Mouse (Mus musculus): ENCODE measurements around the gene Tmem164. TPM values are rescaled to one million over a fixed set of nuclear protein-coding genes. Genes with fewer than 3 reads are reported as not detected.
A peak's percentile ranks its signal among the peaks of the same experiment; 100 is the strongest.

The Tmem164 gene
- total RNA-seq, 4 experiments from 2014 or later = 30.6 to 58.6 (median 43.1) TPM

DNA sequence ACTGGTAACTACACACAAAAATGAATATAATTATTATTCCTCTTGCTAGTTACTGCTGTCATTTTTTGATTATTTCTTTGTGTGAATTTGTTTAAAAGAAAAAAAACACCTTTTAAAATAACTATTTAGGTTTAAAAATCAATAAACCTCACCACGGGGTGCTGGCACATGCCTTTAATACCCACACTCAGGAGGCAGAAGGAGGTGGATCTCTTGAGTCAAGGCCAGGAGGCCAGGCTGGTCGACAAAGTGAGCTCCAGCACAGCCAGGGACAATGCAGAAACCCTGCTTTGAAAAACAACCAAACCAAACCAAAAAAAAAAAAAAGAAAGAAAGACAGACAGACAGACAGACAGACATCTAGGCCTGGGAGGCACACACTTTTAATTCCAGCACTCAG lies 12.1 kb downstream of the Tmem164 start:
- no peak for DNase-seq

GRCm38 (mm10) chrX:142694338-142694737 lies 13.1 kb downstream of the Tmem164 start:
- no peak for DNase-seq

GRCm38 (mm10) chrX:142694856-142695255 lies 13.7 kb downstream of the Tmem164 start:
- no peak for DNase-seq

DNA sequence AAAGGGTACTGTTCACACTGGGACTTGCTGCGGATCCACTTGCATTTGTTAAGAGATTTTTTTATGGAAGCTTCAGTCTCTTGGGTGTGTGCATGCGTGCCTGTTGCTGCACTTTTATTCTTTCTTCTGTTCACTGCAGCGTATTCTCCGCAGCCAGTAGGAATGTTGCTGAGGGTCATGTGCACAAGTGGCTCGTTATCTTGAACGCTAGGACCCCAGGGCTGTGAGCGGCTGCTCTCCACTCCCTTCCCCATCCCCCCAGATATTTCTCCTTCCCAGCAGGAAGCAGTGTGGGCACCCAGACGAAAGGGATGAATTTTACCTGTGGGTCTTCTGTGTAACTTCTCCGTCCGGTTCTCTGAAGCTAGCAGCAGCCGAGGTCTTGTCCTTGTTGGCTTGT lies 15.6 kb downstream of the Tmem164 start:
- no peak for DNase-seq

GRCm38 (mm10) chrX:142697545-142698204 lies 16.5 kb downstream of the Tmem164 start:
- no peak for DNase-seq

DNA sequence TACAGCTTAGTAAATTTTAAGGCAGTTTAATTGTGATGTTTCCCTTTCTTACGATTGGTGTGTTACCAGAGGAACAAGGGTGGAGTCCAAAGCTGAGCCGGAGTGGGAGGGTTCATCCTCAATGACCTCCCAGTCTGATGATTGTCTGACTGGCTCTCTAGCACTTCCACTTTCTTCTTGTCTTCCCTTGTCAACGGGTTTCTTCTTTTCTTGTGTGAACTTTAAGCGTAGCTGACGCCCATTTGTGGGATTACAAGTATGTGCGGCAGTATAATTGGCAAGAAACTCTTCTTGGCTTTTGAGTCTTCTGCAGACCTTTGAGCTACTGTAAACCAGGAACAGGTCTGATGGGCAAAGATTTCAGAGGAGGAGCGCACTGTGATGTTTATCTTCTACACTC lies 17.0 kb downstream of the Tmem164 start:
- DNase-seq = no peak

DNA sequence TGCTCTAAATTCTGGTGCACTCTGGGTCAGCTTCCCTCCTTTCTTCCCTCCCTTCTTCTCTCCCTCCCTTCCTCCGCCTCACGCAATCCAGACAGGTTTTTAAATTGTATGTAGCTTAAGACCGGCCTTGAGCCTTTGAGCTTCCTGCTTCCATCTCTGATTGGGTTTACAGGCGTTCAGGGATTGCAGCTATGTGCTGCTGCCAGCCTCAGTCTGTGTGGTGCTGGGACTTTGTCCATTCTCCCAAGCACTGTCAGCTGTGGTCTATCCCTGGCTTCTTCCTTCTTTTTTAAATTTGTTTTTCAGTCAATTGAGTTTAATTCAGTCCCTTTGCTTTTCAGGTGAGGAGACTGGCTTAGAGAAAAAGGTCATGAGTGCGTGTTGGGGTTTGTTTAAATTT lies 20.9 kb downstream of the Tmem164 start:
- DNase-seq = no peak

- DNase-seq = no peak
Measured at GRCm38 (mm10) chrX:142702566-142702965, 21.4 kb downstream of the Tmem164 start.

- no peak for DNase-seq
Measured at GRCm38 (mm10) chrX:142703953-142704352, 22.7 kb downstream of the Tmem164 start.

DNA sequence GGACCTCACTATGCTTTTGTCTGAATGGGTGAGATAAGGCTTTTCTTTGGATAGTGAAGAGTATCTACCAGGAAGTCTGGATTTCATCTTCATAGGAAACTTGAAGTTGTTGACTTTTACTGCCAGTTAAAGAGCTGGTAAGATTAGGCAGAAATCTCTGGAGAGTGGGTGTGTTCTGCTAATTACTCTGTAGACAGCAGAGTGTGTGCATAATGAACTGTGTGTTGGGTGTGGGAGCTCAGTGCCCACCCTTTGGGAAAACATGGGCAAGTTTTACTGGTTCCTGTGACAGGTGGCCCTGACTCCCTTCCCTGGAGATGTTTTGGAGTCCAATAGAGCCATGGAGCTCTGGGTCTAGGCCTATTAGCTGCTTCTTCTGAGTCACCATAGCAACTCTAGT lies 27.1 kb downstream of the Tmem164 start:
- DNase-seq = no peak

DNA sequence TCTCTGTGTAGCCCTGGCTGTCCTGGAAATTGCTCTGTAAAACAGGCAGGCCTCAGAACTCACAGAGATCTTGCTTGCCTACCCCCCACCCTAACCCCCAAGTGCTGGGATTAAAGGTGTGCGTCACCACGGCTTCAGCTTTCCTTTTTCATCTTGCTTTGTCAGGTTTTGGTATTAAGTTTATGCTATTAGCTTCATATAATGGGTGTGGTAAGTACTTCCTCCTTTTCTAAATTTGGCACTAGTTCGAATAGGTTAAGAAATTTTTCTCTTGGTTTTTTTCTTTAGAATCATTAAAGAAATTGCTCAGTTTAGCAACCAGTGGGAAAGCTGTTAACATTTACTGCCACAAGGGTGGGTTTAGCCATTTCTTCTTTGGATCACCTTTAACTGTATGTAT lies 34.8 kb downstream of the Tmem164 start:
- no peak for DNase-seq

- no peak for DNase-seq
Measured at GRCm38 (mm10) chrX:142717958-142718478, 36.8 kb downstream of the Tmem164 start.

DNA sequence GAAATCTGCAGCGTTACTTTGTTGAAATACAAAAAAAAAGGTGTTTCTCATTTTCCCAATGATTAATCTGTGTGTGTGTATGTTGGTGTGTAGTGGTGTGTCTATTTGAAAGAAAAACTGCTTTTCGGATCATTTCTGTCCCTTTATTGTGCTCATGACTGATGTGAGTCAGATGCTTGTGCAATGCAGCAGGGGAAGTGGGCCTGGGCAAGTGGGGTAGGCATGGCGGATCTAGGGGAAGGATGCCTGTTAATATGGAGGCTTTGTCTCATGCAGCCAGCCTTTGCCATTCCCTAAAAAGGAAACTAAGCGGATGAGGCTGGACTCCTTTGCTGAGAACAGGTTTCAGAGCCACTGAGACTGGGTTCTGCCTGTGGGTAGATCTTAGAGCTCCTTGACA lies 37.6 kb downstream of the Tmem164 start:
- no peak for DNase-seq

DNA sequence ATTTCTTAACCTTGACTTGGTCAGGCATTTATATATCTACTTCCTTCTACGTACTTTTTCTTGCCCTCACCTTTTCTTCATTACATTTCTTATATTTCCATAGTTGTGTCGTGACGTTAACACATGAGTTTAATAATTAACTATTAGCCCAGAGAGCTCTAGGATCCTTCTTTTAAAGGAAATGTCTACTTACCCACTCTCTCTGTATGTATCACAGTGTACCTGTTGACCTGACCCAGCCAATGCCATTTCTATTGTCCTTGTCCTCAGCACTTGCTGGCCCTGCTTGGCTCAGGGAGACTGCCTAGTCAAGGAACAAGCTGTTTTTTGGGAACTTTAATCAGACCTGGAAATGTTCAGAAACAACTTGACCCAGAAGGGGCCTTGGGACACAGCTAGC lies 40.7 kb downstream of the Tmem164 start:
- DNase-seq = no peak

GRCm38 (mm10) chrX:142724203-142724602 lies 43.0 kb downstream of the Tmem164 start:
- no peak for DNase-seq

DNA sequence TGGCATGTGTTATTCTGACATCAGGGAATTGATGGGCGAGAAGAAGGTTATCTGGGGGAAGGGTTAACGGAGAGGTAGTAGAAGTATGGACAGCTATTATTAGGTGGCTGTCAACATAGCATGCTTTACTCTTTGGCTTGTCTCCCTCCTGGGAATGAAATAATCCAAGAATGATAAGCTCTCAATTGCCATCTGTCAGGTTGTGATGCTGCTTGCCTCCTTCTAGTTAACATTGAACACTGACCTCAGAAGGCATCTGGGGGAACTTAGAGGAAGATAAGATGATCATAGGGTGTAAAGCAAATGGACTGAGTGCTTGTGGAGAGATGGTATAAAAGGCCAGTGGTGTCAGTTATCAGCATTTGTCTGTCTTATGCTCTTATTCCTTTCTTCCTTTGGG lies 44.4 kb downstream of the Tmem164 start:
- no peak for DNase-seq

GRCm38 (mm10) chrX:142726311-142726710 lies 45.1 kb downstream of the Tmem164 start:
- DNase-seq = no peak

DNA sequence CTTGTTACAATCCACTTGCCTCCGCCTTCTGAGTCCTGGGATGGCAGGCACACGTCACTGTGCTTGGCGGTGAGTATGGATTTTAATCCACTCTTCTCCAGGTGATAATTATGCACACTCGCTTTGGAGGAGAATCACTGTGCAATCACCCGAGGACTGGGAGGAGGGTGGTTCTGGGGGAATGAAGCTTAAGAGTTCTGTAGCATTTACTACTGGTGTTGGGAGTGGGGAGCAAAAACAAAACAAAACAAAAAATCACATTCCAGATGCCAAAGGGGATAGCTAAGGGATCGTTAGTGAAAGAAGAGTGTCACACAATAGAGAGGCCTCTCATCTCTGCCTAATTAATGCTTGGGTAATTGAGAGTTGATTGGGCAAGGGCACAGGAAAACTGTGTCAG lies 46.6 kb downstream of the Tmem164 start:
- no peak for DNase-seq

GRCm38 (mm10) chrX:142729040-142729439 lies 47.8 kb downstream of the Tmem164 start:
- no peak for DNase-seq

DNA sequence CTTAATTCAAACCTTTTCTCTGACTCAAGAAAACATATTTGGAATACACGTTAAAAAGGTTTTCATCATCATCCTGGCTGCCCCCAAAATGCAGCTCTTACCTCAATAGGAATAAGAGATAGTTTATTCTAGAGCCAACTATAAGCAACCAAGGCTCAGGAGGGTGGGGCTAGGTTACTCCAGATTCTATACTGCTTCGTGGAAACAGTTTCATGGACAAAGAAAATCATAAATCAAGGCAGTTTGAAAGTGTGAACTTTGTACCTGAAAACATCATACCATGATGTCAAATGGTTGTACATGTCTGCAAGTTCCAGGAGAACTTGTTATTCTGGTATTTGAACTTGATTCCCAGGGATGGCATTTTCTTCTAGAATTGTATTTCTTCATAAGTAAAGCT lies 48.3 kb downstream of the Tmem164 start:
- no peak for DNase-seq

- DNase-seq = no peak
Measured at GRCm38 (mm10) chrX:142737099-142737498, 55.9 kb downstream of the Tmem164 start.

- DNase-seq = peak; percentile 37
Measured at GRCm38 (mm10) chrX:142737719-142738118, 56.5 kb downstream of the Tmem164 start.

DNA sequence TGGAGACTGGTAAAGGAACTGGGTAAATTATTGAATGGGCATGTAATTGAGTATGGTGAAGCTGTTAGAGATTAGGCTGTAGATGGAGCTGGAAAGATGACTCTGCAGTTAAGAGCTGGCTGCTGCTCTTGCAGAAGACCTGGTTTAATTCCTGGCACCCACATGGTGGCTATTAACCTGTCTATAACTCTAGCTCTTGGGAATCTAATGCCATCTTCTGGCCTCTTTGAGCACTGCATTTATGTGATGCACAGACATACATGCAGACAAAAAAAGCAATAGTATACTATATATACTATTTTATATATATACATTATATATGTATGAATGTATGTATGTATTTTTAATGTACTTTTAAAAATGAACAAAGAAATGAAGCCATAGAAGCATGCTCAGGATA lies 66.2 kb downstream of the Tmem164 start:
- no peak for DNase-seq

DNA sequence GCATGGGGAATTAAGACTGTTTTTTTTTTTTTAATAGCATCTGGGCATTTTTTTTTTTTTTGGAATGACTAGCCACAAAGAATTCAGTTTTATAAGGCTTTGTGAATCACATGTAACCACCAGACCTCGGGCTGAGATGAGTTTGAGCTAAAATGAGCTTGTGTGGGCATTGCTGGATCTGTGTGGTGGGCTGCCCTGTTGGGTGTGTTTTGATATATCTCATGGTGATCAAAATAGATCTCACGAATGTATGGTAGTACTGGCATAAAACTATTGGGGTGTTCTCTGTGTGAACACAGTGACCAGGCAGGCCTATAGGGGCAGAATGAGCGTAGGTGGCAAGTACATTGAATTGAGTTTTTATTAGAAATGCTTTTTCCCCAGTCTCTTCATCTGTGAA lies 67.4 kb downstream of the Tmem164 start:
- DNase-seq = no peak

- no peak for DNase-seq
Measured at GRCm38 (mm10) chrX:142750775-142751174, 69.6 kb downstream of the Tmem164 start.

All from adrenal gland, adult 8-10 months (tissue).